Mouse (Mus musculus) left cerebral cortex, adult 18-20 months (tissue): Measurements from ENCODE around the gene Trim2. TPM values are rescaled to one million over a fixed set of nuclear protein-coding genes. Genes with fewer than 3 reads are reported as not detected.

ENCODE experiments used
- DNase-seq, 2 experiments: peaks; one replicate each; pipeline ENCODE4 v3.0.0; 2021 to 2022; ENCODE audit warnings: low spot score in 2 of 2, mixed read lengths in 1 of 2
- total RNA-seq, 2 experiments: library from RNA; stranded (reverse); gene quantifications; 2 replicates each; pipeline ENCODE4 v1.2.3; 2021

Trim2 gene
- total RNA-seq, 2 experiments from 2014 or later = 246 to 258 TPM

DNA sequence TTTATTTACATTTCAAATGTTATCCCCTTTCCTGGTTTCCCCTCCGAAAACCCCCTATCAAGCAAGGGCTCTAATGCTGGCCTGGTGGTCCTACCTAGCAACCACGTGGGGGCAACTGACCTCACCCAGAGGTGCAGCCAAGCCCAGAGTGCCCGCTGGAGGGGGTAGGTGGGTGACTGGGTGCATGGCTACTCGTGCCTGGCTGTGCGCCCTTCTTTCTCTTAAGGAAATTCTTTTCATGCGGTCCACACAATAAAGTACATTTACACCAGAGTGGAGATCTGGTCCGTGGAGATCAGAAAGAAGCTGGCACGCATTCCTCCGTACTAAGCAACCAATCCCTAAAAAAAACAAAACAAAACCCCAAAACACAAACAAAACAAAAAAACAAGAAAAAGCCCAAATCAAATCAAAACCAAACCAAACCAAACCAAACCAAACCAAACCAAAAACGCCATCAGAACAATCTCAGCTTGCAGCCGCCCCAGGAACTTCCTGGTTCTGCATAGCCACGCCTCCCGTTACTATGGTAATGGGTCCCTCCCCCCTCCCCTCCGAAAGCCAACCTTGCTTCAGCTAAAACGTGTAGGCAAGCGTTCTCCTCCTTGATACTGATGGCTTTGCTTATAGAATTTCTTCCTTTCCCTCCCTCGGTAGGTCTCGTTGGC is 78.3 kb downstream of the Trim2 start:
- no peak for DNase-seq

- no peak for DNase-seq
Observed at GRCm38 (mm10) chr3:84227628-84228027, 79.0 kb downstream of the Trim2 start.

GRCm38 (mm10) chr3:84224982-84225381 is 81.7 kb downstream of the Trim2 start:
- DNase-seq = no peak

GRCm38 (mm10) chr3:84220748-84221147 is 85.9 kb downstream of the Trim2 start:
- peak; percentile 79 to 88 for DNase-seq

DNA sequence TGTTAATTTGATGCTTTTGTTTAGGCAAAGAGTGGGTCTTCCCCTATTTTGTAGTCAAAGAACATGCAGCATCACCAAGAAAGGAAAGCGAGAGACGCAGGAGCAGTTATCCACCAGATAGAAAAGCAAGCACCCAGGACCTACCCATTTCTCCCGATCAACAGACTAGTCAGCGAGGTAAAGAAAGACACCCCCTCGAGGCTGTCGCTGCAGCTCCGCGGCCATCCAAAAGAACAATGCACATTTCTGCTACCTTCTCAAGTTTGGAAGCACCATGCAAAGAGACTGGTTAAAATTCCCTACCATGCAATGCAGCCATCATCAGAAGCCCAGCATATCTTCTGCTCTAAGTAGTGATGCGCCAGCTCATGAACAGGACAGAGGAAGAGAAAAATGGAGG is 86.4 kb downstream of the Trim2 start:
- DNase-seq = no peak

DNA sequence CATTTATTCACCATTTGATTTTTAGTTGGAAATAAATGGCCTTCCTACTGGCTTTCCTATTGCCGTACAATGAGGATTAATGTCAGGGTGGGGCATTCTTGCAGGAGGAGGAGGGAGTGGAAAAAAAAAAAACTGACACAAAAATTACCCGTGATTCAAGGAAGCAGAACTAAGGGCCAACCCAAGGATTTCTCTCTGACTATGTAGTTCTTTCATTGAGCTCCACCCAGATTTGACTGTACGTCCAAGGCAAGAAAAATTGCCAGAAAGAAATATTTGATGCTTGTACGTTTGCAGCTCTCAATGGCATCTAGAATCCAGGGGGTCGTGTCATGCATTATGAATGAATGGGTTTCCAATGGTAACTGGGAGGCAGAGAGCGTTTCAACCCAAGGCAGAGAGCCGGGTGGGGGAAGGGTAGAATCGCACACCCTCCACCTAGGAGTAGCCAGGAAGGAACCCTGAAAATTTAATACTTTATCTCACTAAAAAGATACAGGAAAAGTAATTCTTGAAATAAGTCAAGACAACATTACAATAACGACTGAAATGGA is 86.9 kb downstream of the Trim2 start:
- DNase-seq = peak; percentile 39 to 48

GRCm38 (mm10) chr3:84219166-84219710 is 87.4 kb downstream of the Trim2 start:
- no peak for DNase-seq

DNA sequence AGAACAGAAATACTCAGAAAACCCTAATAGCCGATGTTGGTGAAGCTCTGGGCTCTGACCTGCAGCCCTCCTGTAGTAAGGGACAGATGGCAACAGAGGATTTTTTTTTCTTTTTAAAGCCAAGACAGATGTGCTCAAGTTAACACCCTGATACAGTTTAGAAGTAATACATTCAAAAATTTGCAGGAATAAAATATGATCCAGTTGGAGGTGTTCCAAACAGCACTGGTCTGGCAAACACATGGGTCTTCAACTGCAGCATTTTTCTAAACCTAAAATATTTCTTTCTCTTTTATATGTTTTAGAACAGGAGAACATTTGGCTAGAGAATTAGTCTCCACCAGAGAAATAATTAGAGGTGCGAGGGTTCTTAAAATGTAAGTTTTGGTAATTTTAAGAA is 88.2 kb downstream of the Trim2 start:
- DNase-seq = no peak

- no peak for DNase-seq
Observed at GRCm38 (mm10) chr3:84217961-84218351, 88.7 kb downstream of the Trim2 start.

DNA sequence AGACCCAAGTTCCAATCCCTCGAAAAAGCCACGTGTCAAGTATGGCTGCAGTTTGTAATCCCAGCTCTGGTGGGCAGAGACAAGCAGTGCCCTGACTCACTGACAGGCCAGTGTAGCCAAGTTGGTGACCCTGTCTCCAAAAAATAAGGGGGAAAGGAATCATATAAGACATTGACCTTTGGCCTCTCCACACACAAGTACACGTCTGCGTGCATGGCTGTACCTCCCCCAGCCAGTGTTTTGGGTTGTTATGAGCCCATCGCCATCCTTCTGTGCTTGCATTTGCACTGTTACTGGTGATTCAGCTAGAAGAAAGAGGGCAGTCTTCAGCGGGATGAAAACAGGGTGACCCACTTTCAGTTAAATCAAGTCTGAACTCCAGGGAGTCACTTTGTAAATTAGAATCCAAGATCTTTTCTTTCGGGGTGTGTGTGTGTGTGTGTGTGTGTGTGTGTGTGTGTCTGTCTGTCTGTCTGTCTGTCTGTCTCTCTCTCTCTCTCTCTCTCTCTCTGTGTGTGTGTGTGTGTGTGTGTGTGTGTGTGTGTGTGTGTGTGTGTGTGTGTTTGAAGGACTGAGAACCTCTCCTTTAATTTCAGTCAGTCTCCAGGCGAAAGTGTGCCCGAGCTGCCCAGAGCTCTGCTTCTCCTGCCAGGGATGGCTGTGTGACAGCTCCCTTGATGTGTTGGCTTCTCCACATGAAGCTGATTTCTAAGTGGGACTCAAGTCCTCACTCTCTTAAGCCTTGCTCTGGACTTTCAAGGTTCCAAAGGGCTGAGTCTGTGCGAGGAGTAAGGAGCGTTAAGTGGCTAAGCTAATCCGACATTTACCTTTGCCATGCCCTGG is 89.3 kb downstream of the Trim2 start:
- no peak for DNase-seq

DNA sequence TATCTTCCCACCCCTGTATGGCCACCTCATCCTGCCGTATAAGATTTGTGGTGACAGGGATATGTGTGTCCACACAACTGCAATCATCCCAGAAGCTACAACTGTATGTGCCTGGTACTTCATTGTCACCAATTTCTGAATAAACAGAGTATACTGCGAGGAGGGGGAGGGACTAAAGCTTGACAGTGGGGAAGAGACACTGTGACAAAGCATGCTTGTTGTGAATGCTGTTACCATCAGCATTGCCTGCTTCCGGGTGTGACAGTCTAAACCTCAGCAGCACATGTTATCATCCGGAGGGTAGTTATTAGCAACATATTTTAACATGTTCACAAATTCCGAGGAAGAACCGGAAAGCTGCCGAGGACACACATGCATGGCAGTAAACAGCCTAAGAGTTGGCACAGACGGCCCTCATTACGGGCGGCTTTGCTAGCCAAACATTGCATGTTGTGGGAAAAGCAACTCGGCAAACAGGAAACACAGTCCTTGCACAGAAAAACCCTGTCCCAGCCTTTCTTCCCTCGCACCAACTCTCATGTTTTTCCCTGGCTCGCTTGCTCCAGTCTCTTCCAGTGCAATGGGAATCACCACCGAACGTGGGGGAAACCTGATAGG is 90.8 kb downstream of the Trim2 start:
- DNase-seq = no peak

- no peak for DNase-seq
Observed at GRCm38 (mm10) chr3:84215253-84215652, 91.4 kb downstream of the Trim2 start.

GRCm38 (mm10) chr3:84214501-84214900 is 92.2 kb downstream of the Trim2 start:
- DNase-seq = peak; percentile 66 to 77

DNA sequence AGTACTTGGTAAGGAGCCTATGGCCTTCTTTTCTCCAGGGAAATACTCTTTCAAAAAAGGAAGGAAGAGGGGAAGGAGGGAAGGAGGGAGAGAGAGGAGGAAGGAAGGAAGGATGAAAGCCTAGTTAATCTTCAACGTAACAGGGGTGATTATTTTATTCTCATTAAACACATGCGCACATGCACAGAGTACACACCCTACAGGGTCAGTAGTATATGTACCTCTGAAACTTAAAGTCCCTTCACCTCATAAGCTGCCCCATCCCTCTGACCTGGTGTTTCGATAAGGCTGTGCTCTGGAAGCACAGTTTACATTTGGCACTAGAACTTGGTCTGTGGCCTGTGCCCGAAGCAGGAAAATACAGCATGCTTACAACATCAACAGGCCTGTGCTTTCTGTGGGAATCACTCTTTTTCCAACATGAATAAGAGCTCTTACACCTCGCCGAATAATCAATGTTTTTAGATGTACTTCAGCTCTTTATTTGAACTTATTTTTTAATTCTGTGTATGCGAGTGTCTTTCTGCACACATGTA is 95.3 kb downstream of the Trim2 start:
- DNase-seq = no peak

DNA sequence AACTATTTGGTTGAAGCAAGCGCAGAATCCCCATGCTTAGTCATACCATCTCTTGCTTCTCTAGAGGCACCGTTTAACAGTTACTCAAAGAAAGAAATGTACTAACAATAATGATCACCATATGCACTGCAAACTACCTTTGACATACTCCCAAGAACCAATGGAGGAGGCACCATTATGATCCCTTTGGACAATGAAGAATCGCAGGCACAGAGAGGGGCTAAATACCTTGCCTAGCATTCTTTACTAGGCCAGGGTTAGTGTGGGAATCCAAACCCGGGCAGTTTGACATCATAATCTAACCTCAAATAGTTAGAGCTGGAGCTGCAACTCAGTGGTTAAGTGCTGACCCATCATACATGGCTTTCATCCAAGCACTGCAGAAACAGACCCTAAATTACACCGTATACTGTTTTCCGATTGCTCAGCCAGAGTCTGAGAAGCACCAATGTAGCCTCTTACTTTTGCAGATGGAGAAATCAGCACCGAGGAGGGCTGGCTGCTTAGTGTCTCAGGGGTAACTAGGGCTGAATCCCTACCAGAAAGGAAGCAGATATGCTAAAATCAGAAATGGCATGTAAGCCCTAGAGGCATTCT is 97.7 kb downstream of the Trim2 start:
- no peak for DNase-seq

DNA sequence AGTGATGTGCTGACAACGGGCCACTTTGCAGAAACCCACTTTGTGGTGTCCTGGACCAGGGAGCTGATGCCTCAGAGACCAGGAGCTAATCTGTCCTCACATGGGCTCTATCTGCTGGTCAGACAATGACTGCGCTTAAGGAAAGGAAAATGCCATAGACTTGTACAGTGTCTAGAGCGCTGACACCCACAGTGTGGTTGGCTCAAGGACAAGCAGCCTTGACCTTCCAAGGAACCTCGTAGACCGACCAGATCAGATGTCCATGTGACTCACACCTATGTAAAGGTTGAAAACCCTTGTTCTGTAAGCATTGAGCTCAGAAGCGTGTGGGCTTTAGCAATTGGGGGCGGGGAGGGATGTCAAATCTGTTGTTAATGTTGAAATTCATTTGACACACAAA is 98.2 kb downstream of the Trim2 start:
- DNase-seq = no peak

GRCm38 (mm10) chr3:84207366-84207765 is 99.3 kb downstream of the Trim2 start:
- DNase-seq = no peak

GRCm38 (mm10) chr3:84206106-84206505 is 100.6 kb downstream of the Trim2 start:
- no peak for DNase-seq

DNA sequence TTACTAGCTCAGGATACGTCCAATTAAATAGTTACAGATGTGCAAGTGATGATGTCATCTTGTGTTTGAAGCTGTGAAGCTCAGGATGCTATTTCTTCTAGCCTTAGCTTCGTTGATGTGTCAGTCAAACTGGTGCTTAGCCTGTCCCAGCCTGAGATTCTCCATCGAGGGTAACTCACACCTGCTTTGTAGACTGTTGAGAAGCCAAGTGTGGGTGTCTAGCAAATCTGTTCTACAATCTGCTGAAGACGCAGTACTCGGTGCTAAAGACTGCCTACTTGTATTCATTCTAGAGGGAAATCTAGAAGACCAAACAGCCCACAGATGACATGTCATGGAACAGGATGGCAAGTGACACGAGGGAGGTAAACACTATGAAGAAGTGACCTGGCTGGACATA is 101.0 kb downstream of the Trim2 start:
- no peak for DNase-seq

DNA sequence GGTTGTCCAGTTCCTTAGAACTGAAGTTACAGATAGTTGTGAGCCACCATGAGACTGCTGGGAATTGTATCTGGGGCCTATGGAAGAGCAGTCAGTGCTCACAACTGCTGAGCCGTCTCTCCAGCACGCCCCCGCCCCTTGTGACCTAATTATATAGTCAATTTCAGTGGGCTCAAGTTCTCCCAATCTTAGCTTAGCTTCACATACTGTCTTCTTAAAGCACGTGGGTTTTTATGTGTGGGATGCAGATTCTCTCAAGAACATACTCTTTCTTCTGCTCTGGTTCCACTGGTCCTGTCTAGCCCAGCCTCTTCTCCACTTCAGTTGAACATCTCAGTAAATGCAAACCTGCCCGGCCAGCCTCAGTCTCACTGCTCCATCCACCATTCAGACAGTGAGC is 102.0 kb downstream of the Trim2 start:
- peak in 1 of 2 experiments; percentile 67 for DNase-seq
